Mouse (Mus musculus) forebrain, embryonic 12.5 days (tissue): ENCODE data around the gene Wiz. TPM values are rescaled to one million over a fixed set of nuclear protein-coding genes. Genes with fewer than 3 reads are reported as not detected.
A peak's percentile ranks its signal among the peaks of the same experiment; 100 is the strongest.

Source experiments
- ATAC-seq: fragments of 200-750 bp; cut with Nextera tagmentation; 2 replicates; pipeline ENCODE4 v1.8.0; 2017; ENCODE audit warnings: moderate TSS enrichment; ENCODE audit not compliant: low FRiP score
- H3K27ac ChIP-seq: fragments of 300-500 bp; sonication (generic); 2 replicates; pipeline ENCODE4 v1.5.1; 2016; ENCODE audit warnings: mild to moderate bottlenecking
- H3K27me3 ChIP-seq: fragments of 300-500 bp; sonication (generic); 2 replicates; pipeline ENCODE4 v1.6.1; 2016; ENCODE audit warnings: mild to moderate bottlenecking
- H3K36me3 ChIP-seq: fragments of 300-500 bp; sonication (generic); replicated peaks from 2 replicates; pipeline ENCODE4 v1.6.1; 2016; ENCODE audit warnings: mild to moderate bottlenecking
- H3K4me1 ChIP-seq: fragments of 300-500 bp; sonication (generic); 2 replicates; pipeline ENCODE4 v1.6.1; 2016
- H3K4me2 ChIP-seq: fragments of 300-500 bp; sonication (generic); 2 replicates; pipeline ENCODE4 v1.6.1; 2016; ENCODE audit warnings: mild to moderate bottlenecking, moderate library complexity
- H3K4me3 ChIP-seq: fragments of 300-500 bp; sonication (generic); replicated peaks from 2 replicates; pipeline ENCODE4 v1.5.1; 2016; ENCODE audit warnings: mild to moderate bottlenecking
- H3K9ac ChIP-seq: fragments of 300-500 bp; sonication (generic); 2 replicates; pipeline ENCODE4 v1.6.1; 2016; ENCODE audit warnings: mild to moderate bottlenecking
- H3K9me3 ChIP-seq: fragments of 300-500 bp; sonication (generic); 2 replicates; pipeline ENCODE4 v1.6.1; 2016
- WGBS: fragments of 180-500 bp; shearing (Covaris S2); methylation state at CpG from one replicate; pipeline ENCODE4 v1.1.7; 2016; 5-methylcytosine and 5-hydroxymethylcytosine counted together
- polyA plus RNA-seq: library from polyadenylated mRNA; unstranded; fragments of >200 nt; fragmentation: Nextera tagmentation; extraction: Ambion mirVana; gene quantifications from 2 replicates; pipeline ENCODE4 v1.2.1, GENCODE M21; 2016

The Wiz gene
- polyA plus RNA-seq, 1 experiment from 2014 or later: 44.3 TPM

DNA sequence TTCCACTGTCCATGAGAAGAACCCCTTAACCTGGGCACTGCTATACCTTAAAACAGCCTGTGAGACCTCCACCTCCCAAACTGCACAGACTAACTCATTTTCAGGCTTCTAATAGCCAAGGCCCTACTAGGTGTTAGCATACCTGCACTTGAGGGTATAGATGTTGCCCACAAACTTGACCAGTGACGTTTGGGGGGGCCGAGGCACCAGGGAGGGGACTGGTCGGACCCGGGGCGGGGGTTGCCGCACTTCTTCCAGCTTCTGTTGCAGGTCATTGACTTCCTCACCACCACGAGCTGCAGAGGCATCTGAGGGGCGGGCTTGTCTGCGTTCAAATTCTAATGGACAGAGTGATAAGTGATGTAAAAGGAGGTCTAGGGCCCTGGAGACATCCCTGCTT is 33.0 kb downstream of the Wiz start:
- WGBS: 90% methylated on average over 9 of the region's 9 CpGs
- H3K4me1 ChIP-seq: peaks cover 4% of the 10 kb centered on the region; the same call in 1 of the 2 replicates
- ATAC-seq: no peak
- H3K27ac ChIP-seq: no peak overlapping the region
- H3K36me3 ChIP-seq: peaks cover 81% of the 10 kb centered on the region
- H3K9ac ChIP-seq: no peak overlapping the region
- H3K9me3 ChIP-seq: no peaks in the 10 kb centered on the region
- no peak overlapping the region for H3K4me2 ChIP-seq
- no peaks in the 10 kb centered on the region for H3K27me3 ChIP-seq
- no peak overlapping the region for H3K4me3 ChIP-seq

GRCm38 (mm10) chr17:32355031-32355430 is 34.2 kb downstream of the Wiz start:
- no peak for ATAC-seq
- WGBS: 92% methylated on average over 6 of the region's 6 CpGs
- no peak overlapping the region for H3K9ac ChIP-seq

DNA sequence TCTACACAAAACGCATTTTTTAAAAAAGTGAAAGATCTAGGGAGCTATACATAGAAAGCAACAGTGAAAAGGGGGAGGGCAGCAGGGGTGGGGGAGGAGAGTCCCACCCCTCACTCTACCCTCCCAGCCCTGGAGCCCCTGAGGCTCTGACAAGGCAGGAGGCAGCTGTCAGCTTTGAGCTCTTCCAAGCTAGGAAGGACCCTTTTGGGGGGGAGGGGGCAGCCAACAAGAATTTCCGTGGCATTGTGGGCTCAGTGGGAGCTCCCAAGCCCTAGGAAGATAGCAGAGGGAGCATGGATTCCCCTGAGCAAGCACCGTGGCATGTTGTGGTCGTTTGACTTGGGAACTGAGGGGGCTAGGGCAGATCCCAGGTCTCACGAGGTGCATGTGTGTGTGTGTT is 35.0 kb downstream of the Wiz start:
- Histone ChIP-seq H3K9ac (no peak overlapping the region), H3K4me1 (peaks cover 16% of the 10 kb centered on the region), H3K36me3 (peaks cover 61% of the 10 kb centered on the region), H3K4me3 (no peak overlapping the region), H3K4me2 (no peak overlapping the region), H3K27me3 (no peaks in the 10 kb centered on the region), H3K27ac (no peak overlapping the region), H3K9me3 (no peaks in the 10 kb centered on the region)
- 70% methylated on average over 5 of the region's 5 CpGs for WGBS
- no peak for ATAC-seq

More at GRCm38 (mm10) chr17:32355031-32355430, 34.2 kb downstream of the Wiz start:
- H3K4me1 ChIP-seq: peaks cover 9% of the 10 kb centered on the region; the same call in 1 of the 2 replicates
- no peak overlapping the region for H3K27ac ChIP-seq
- H3K4me2 ChIP-seq: no peak overlapping the region
- H3K4me3 ChIP-seq: no peak overlapping the region
- peaks cover 69% of the 10 kb centered on the region for H3K36me3 ChIP-seq
- no peaks in the 10 kb centered on the region for H3K27me3 ChIP-seq
- H3K9me3 ChIP-seq: no peaks in the 10 kb centered on the region

GRCm38 (mm10) chr17:32353696-32354095 is 35.5 kb downstream of the Wiz start:
- H3K4me3 ChIP-seq: no peak overlapping the region
- H3K27me3 ChIP-seq: no peaks in the 10 kb centered on the region
- no peak overlapping the region for H3K4me2 ChIP-seq
- no peaks in the 10 kb centered on the region for H3K9me3 ChIP-seq
- no peak overlapping the region for H3K9ac ChIP-seq
- peaks cover 21% of the 10 kb centered on the region for H3K4me1 ChIP-seq
- WGBS: 82% methylated on average over 4 of the region's 4 CpGs
- H3K27ac ChIP-seq: no peak overlapping the region
- no peak for ATAC-seq
- peaks cover 55% of the 10 kb centered on the region for H3K36me3 ChIP-seq

GRCm38 (mm10) chr17:32351726-32352125 is 37.5 kb downstream of the Wiz start:
- Histone ChIP-seq H3K4me1 (peaks cover 29% of the 10 kb centered on the region), H3K4me2 (no peak overlapping the region), H3K27me3 (no peaks in the 10 kb centered on the region), H3K36me3 (peaks cover 36% of the 10 kb centered on the region), H3K27ac (no peak overlapping the region), H3K9ac (no peak overlapping the region), H3K4me3 (no peak overlapping the region), H3K9me3 (no peaks in the 10 kb centered on the region)
- no peak for ATAC-seq

DNA sequence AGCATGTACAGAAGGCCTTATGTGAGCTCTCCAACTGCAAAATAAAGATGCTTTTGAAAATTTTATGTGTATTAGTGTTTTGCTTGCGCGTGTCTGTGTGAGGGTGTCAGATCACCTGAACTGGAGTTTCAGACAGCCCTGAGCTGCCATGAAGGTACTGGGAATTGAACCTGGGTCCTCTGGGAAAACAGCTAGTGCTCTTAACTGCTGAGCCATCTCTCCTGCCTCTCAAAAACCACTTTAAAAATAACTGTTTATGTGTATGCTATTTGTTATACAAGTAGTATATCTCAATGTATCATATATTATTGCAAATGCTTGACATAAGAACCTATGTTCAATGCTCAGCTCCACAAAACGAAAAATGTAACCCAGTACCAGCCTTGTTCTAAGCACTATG is 38.0 kb downstream of the Wiz start:
- Histone ChIP-seq H3K4me3 (peak overlapping the region; percentile 81; the same call in 1 of the 2 replicates), H3K9ac (no peak overlapping the region), H3K4me2 (peak overlapping the region; percentile 79), H3K27ac (no peak overlapping the region), H3K36me3 (peaks cover 31% of the 10 kb centered on the region), H3K4me1 (peaks cover 29% of the 10 kb centered on the region), H3K27me3 (no peaks in the 10 kb centered on the region), H3K9me3 (no peaks in the 10 kb centered on the region)
- ATAC-seq: no peak
- WGBS: 75% methylated on average over 3 of the region's 3 CpGs

GRCm38 (mm10) chr17:32350382-32350983 is 38.8 kb downstream of the Wiz start, which contains the start of gene Akap8l:
Akap8l (minus strand) TSS chr17:32350607.
- peak within 1 kb of the TSS; percentile 79 for H3K4me2 ChIP-seq
- peaks cover 23% of the 10 kb centered on the region for H3K36me3 ChIP-seq
- WGBS: under 1% methylated on average over 37 of the region's 37 CpGs
- no peaks in the 10 kb centered on the region for H3K9me3 ChIP-seq
- H3K4me1 ChIP-seq: peaks cover 29% of the 10 kb centered on the region
- peak within 1 kb of the TSS; percentile 81 for H3K4me3 ChIP-seq
- no peaks in the 10 kb centered on the region for H3K27me3 ChIP-seq
- H3K27ac ChIP-seq: peak within 1 kb of the TSS; percentile 67
- peak; percentile 97 for ATAC-seq
- peak within 1 kb of the TSS; percentile 81 for H3K9ac ChIP-seq

- Histone ChIP-seq H3K4me3 (peak overlapping the region; percentile 81), H3K4me2 (peak overlapping the region; percentile 79), H3K36me3 (peaks cover 18% of the 10 kb centered on the region), H3K27ac (peak overlapping the region; percentile 67), H3K27me3 (no peaks in the 10 kb centered on the region), H3K4me1 (peaks cover 29% of the 10 kb centered on the region), H3K9ac (peak overlapping the region; percentile 81), H3K9me3 (no peaks in the 10 kb centered on the region)
- under 1% methylated on average over 24 of the region's 24 CpGs for WGBS
- peak; percentile 31 for ATAC-seq
Measured at GRCm38 (mm10) chr17:32349851-32350381, 39.3 kb downstream of the Wiz start.

DNA sequence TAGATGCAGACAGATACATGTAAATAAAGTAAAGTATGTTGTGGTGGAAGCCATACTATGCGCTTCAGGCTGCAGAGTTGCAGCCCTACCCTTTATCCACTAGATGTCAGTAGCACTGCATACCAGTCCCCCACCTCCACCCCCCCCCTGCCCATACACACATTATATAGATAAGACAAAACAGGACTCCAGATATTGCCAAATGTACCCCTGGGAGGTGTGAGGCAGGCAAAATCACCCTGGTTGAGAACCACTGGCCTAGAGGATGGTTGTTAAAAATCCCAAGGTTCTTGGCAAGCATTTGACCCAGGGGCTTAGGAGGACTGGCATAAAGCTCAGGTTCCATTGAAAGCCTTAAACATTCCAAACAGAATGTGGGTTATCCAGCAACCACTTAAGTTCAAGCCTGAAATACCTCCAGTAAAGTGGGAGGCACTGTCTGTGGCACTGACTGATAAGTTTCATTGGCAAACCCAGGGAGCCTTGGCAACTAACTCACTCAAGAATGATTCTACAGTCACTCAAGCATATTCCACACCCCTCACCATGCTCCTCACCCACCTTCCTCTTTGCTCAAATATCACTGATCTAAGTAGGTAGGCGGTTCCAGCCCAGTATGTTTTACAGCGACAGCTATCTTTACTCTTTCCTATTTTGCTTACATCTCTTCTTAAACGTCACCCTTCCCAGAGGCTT is 40.1 kb downstream of the Wiz start:
- ATAC-seq: peak; percentile 22; the same call in 1 of the 2 replicates
- peak overlapping the region; percentile 79 for H3K4me2 ChIP-seq
- no peaks in the 10 kb centered on the region for H3K9me3 ChIP-seq
- no peaks in the 10 kb centered on the region for H3K27me3 ChIP-seq
- H3K36me3 ChIP-seq: peaks cover 18% of the 10 kb centered on the region
- WGBS: 16% methylated on average over 4 of the region's 4 CpGs
- H3K27ac ChIP-seq: 0 out of 2 replicates have a peak overlapping the region, but pooled peaks have one; percentile 36
- H3K9ac ChIP-seq: peak overlapping the region; percentile 81
- peak overlapping the region; percentile 81 for H3K4me3 ChIP-seq
- H3K4me1 ChIP-seq: peaks cover 26% of the 10 kb centered on the region

DNA sequence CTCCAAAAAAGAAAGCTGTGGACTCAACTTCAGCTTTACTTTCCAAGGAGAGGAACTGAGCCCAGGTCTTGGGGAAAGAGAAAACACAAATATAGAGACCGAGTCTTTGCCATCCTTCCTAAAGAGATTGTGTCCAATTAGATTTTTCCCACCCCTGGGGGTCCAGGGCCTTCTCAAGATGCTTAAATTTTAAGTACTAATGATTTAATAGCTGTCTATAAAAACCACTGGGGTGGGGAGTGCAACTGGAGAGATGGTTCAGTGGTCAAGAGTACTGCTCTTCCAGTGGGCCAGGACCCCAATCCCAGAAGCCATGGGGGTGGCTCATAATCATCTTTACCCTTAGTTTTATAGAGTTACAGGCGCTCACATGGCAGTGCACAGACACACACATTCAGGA is 40.8 kb downstream of the Wiz start:
- Histone ChIP-seq H3K9me3 (no peaks in the 10 kb centered on the region), H3K9ac (0 out of 2 replicates have a peak overlapping the region, but pooled peaks have one; percentile 7), H3K4me1 (peaks cover 26% of the 10 kb centered on the region), H3K4me2 (no peak overlapping the region), H3K27ac (no peak overlapping the region), H3K4me3 (no peak overlapping the region; the same call in 1 of the 2 replicates), H3K27me3 (no peaks in the 10 kb centered on the region), H3K36me3 (peaks cover 12% of the 10 kb centered on the region)
- WGBS: 92% methylated on average over 2 of the region's 2 CpGs
- ATAC-seq: no peak

DNA sequence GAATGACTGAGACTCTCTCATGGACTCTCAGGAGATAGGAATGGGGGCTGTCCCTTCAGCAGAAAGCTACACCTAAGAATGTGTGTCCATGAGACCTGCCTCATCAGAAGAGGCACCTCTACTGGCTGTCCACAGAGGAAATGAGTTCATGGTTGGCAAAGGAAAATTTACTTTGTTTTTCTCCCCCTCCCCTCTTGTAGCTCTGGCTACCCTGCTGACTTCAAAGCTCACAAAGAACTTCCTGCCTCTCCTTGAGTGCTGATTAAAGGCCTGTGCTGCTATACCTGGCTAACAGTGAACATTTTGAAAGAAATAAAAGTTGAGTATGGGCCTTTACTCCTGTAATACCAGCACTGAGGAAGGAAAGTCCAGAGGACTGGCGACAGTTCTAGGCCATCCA is 48.1 kb downstream of the Wiz start:
- Histone ChIP-seq H3K4me2 (no peak overlapping the region), H3K4me3 (no peak overlapping the region), H3K27me3 (no peaks in the 10 kb centered on the region), H3K27ac (no peak overlapping the region), H3K9ac (no peak overlapping the region), H3K4me1 (no peaks in the 10 kb centered on the region), H3K9me3 (no peaks in the 10 kb centered on the region), H3K36me3 (peaks cover 35% of the 10 kb centered on the region)
- WGBS: 89% methylated on average over 1 of the region's 1 CpGs
- ATAC-seq: no peak

GRCm38 (mm10) chr17:32340110-32340509 is 49.1 kb downstream of the Wiz start:
- H3K27me3 ChIP-seq: no peaks in the 10 kb centered on the region
- no peak for ATAC-seq
- H3K4me1 ChIP-seq: no peaks in the 10 kb centered on the region
- H3K27ac ChIP-seq: no peak overlapping the region
- no peak overlapping the region for H3K4me3 ChIP-seq
- H3K4me2 ChIP-seq: no peak overlapping the region
- H3K36me3 ChIP-seq: peaks cover 45% of the 10 kb centered on the region
- no peak overlapping the region for H3K9ac ChIP-seq
- WGBS: 90% methylated on average over 1 of the region's 1 CpGs
- no peaks in the 10 kb centered on the region for H3K9me3 ChIP-seq
